Mouse (Mus musculus) frontal cortex, adult 2 months (tissue): Measurements from ENCODE around the gene Mrgprg. TPM values are rescaled to one million over a fixed set of nuclear protein-coding genes. Genes with fewer than 3 reads are reported as not detected.

ENCODE experiments used
- polyA plus RNA-seq: library from polyadenylated mRNA; depleted of rRNA; stranded (reverse); fragments of >200 nt; gene quantifications from 2 replicates; pipeline ENCODE4 v1.2.3, GENCODE M21; 2012; rRNA removed

Gene Mrgprg
- polyA plus RNA-seq, 1 experiment: 0.36 TPM

Other genes with a start within 250 kb of the Mrgprg start
- gene Nap1l4, start 217.9 kb downstream of the Mrgprg start, polyA plus RNA-seq: 127 and 139 TPM in 2 replicates
- 50.6 and 51.8 TPM in 2 replicates for gene Cars, start 166.9 kb downstream of the Mrgprg start, polyA plus RNA-seq
- 0.18 and 0.21 TPM in 2 replicates for gene Tnfrsf26, start 138.3 kb downstream of the Mrgprg start, polyA plus RNA-seq
- 4.1 and 4.6 TPM in 2 replicates for gene Tnfrsf22, start 117.3 kb downstream of the Mrgprg start, polyA plus RNA-seq
- gene Tnfrsf23, start 81.1 kb downstream of the Mrgprg start, polyA plus RNA-seq: 2.8 and 3.2 TPM in 2 replicates
- 36.2 and 37.1 TPM in 2 replicates for gene Osbpl5, start 10.0 kb downstream of the Mrgprg start, polyA plus RNA-seq
- gene Mrgpre, start 17.5 kb upstream of the Mrgprg start, polyA plus RNA-seq: 6.2 and 6.3 TPM in 2 replicates
- gene Nadsyn1, start 55.9 kb upstream of the Mrgprg start, polyA plus RNA-seq: 7.1 and 7.9 TPM in 2 replicates
- gene Dhcr7, start 56.2 kb upstream of the Mrgprg start, polyA plus RNA-seq: 55.5 and 58.7 TPM in 2 replicates
- not detected in 2 replicates for gene Gm498, start 99.8 kb upstream of the Mrgprg start, polyA plus RNA-seq
- 63.4 and 69.2 TPM in 2 replicates for gene Shank2, start 234.9 kb upstream of the Mrgprg start, polyA plus RNA-seq